Mouse (Mus musculus) fibroblast of lung, adult 2 months (primary cell): Measurements from ENCODE around the gene Cops7a.

Experiments
- DNase-seq: peaks from one replicate; pipeline ENCODE4 v3.0.0-alpha.2; 2011; ENCODE audit warnings: low read depth

Gene Cops7a

GRCm38 (mm10) chr6:124917518-124918330 is 47.6 kb downstream of the Cops7a start:
- DNase-seq: peak; percentile 74

- peak; percentile 42 for DNase-seq
Observed at GRCm38 (mm10) chr6:124916695-124917517, 48.4 kb downstream of the Cops7a start.

GRCm38 (mm10) chr6:124915942-124916694 is 49.2 kb downstream of the Cops7a start:
- no peak for DNase-seq

GRCm38 (mm10) chr6:124915160-124915941 is 50.0 kb downstream of the Cops7a start:
- DNase-seq: no peak

- no peak for DNase-seq
Observed at GRCm38 (mm10) chr6:124914511-124914910, 50.8 kb downstream of the Cops7a start.

GRCm38 (mm10) chr6:124913721-124914285 is 51.5 kb downstream of the Cops7a start:
- DNase-seq: no peak

GRCm38 (mm10) chr6:124913214-124913613 is 52.1 kb downstream of the Cops7a start:
- DNase-seq: no peak

GRCm38 (mm10) chr6:124911533-124912218 is 53.7 kb downstream of the Cops7a start, which contains the start of gene Lag3:
Lag3 (minus strand) TSS chr6:124911705.
- DNase-seq: no peak

- no peak for DNase-seq
Observed at GRCm38 (mm10) chr6:124910032-124910431, 55.3 kb downstream of the Cops7a start.
